Mouse (Mus musculus) bone marrow macrophage, adult 2 months (primary cell): ENCODE results near the gene Apold1.

Source experiments
- CTCF ChIP-seq: IDR thresholded peaks from 2 replicates; pipeline ENCODE4 v1.5.1; 2012; ENCODE audit warnings: low read depth, mild to moderate bottlenecking, low read length, moderate library complexity
- POLR2A ChIP-seq: IDR thresholded peaks from 2 replicates; pipeline ENCODE4 v1.6.1; 2012; ENCODE audit warnings: mild to moderate bottlenecking, low read depth, low read length, borderline replicate concordance

DNA sequence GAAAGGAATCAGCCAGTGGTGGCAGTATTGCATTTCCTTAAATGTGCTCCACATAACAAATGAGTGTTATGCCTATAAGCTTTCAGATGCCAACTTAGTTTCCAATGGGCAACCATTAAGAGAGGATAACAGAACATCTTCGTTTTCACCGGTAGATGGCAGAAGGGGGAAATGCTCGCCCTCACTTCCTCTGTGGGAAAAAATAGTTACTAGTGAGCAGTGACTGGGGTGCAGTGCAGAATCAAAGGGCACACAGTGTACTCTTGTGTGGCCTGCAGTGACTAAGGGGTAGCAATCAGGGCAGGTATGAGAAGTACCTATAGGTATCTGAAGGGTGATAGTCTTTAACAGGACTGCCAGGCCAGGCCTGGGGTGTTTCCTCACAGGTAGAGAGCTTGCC is 44.7 kb downstream of the Apold1 start:
- TF ChIP-seq CTCF = peak; percentile 16; the same call in 1 of the 2 replicates
- TF ChIP-seq POLR2A = no peak
